Mouse (Mus musculus) kidney, adult 2 months (tissue): ENCODE data around the gene Ikzf4.

ENCODE experiments used
- CTCF ChIP-seq: fragments of 200-500 bp; conservative IDR thresholded peaks from 2 replicates; pipeline ENCODE4 v1.5.1; 2011; ENCODE audit warnings: low read depth, mild to moderate bottlenecking, control low read depth, low read length, moderate library complexity, mixed read lengths; ENCODE audit not compliant: insufficient read depth, insufficient read length
- POLR2A ChIP-seq: fragments of 200-500 bp; IDR thresholded peaks from one replicate; pipeline ENCODE4 v1.6.1; 2011; ENCODE audit warnings: low read depth, low read length, control low read depth

GRCm38 (mm10) chr10:128613154-128613440 is 32.7 kb downstream of the Ikzf4 start:
- TF ChIP-seq CTCF (no peak), POLR2A (no peak)
